8 mouse cellular contexts compared by ENCODE assay signal in genomic region chr5:111770266-111770665, GRCm38 (mm10). TPM values are rescaled to one million over a fixed set of nuclear protein-coding genes. Genes with fewer than 3 reads are reported as not detected.
DNase-seq lines count a peak whose midpoint lies in the region; ATAC-seq lines count a peak whose summit lies in the region.

No protein-coding gene starts in this region.

- peak overlapping the region; percentile 80 for H3K27ac ChIP-seq in embryonic facial prominence, embryonic 14.5 days (replicated peaks; ENCODE audit: low read depth, low read length)
- peak overlapping the region; percentile 37 to 56; a peak in 3 of 4 replicates for H3K27ac ChIP-seq in heart, embryonic 14.5 days (replicated peaks in 1 of 2; ENCODE audit: control insufficient read depth in 1 of 2, insufficient read depth in 1 of 2, low read depth in 2 of 2, low read length in 2 of 2)
- no peak overlapping the region for H3K27ac ChIP-seq in midbrain, embryonic 15.5 days

- H3K27me3 ChIP-seq in embryonic facial prominence, embryonic 14.5 days (replicated peaks; ENCODE audit: control insufficient read depth, insufficient read depth, low read length), result no peaks in the 10 kb centered on the region
- no peaks in the 10 kb centered on the region for H3K27me3 ChIP-seq in heart, embryonic 14.5 days (ENCODE audit: control insufficient read depth, insufficient read depth, low read length)
- no peaks in the 10 kb centered on the region for H3K27me3 ChIP-seq in midbrain, embryonic 15.5 days (replicated peaks)

- 0 out of 2 replicates have a peak overlapping the region, but pooled peaks have one; percentile 4 for H3K4me3 ChIP-seq in embryonic facial prominence, embryonic 14.5 days (ENCODE audit: low read depth, low read length)
- H3K4me3 ChIP-seq in heart, embryonic 14.5 days (ENCODE audit: control insufficient read depth in 1 of 2, insufficient read depth in 1 of 2, low read depth in 1 of 2, low read length in 2 of 2), result peak overlapping the region; percentile 6 to 11; a peak in 2 of 4 replicates
- H3K4me3 ChIP-seq in midbrain, embryonic 15.5 days, result no peak overlapping the region

- peak overlapping the region; percentile 28 for H3K4me2 ChIP-seq in embryonic facial prominence, embryonic 14.5 days (ENCODE audit: low read depth, low read length)
- peak overlapping the region; percentile 61 for H3K4me2 ChIP-seq in heart, embryonic 14.5 days (ENCODE audit: low read length)
- peak overlapping the region; percentile 6; the same call in 1 of the 2 replicates for H3K4me2 ChIP-seq in midbrain, embryonic 15.5 days

- peak; percentile 77 for DNase-seq in NIH3T3 (ENCODE audit: low read depth)
- DNase-seq in embryonic facial prominence, embryonic 14.5 days (ENCODE audit: low spot score), result peak; percentile 89
- DNase-seq in kidney, postnatal 25 days, result peak; percentile 13 to 53
- DNase-seq in T-cell, adult 2 months (ENCODE audit: low spot score), result no peak
- no peak for DNase-seq in right cerebral cortex, postnatal 25 days
- no peak for DNase-seq in left cerebral cortex, postnatal 14 days (ENCODE audit: low spot score in 2 of 2)

- peak overlapping the region; percentile 45; the same call in 1 of the 2 replicates for H3K9ac ChIP-seq in embryonic facial prominence, embryonic 14.5 days (ENCODE audit: low read depth, low read length)
- H3K9ac ChIP-seq in heart, embryonic 14.5 days (ENCODE audit: low read length), result peak overlapping the region; percentile 54
- peak overlapping the region; percentile 22; the same call in 1 of the 2 replicates for H3K9ac ChIP-seq in midbrain, embryonic 15.5 days

- no peaks in the 10 kb centered on the region for H3K36me3 ChIP-seq in embryonic facial prominence, embryonic 14.5 days (ENCODE audit: control insufficient read depth, insufficient read depth, low read length)
- H3K36me3 ChIP-seq in heart, embryonic 14.5 days (ENCODE audit: control insufficient read depth, insufficient read depth, low read length), result no peaks in the 10 kb centered on the region
- H3K36me3 ChIP-seq in midbrain, embryonic 15.5 days (replicated peaks), result no peaks in the 10 kb centered on the region

- intact Hi-C loops in left cerebral cortex, postnatal 14 days (cut with DNase I), result no loop called here

- 3% methylated on average over 14 of the region's 15 CpGs for WGBS in embryonic facial prominence, embryonic 14.5 days
- 7% methylated on average over 15 of the region's 15 CpGs for WGBS in heart, embryonic 14.5 days
- WGBS in midbrain, embryonic 15.5 days, result 10% methylated on average over 15 of the region's 15 CpGs

- peaks cover 31% of the 10 kb centered on the region for H3K4me1 ChIP-seq in embryonic facial prominence, embryonic 14.5 days (ENCODE audit: control insufficient read depth, insufficient read depth, low read length)
- H3K4me1 ChIP-seq in heart, embryonic 14.5 days (ENCODE audit: control insufficient read depth in 2 of 2, insufficient read depth in 2 of 2, low read length in 2 of 2), result peaks cover 26 to 27% of the 10 kb centered on the region in 2 experiments
- peaks cover 37% of the 10 kb centered on the region for H3K4me1 ChIP-seq in midbrain, embryonic 15.5 days

- ATAC-seq in embryonic facial prominence, embryonic 14.5 days (ENCODE audit: low read depth), result peak; percentile 91
- peak; percentile 70 for ATAC-seq in heart, embryonic 14.5 days (ENCODE audit: insufficient number of reproducible peaks, insufficient read depth, low FRiP score, low read depth)
- 0 out of 2 replicates have a peak, but pooled peaks have one; percentile 35 for ATAC-seq in midbrain, embryonic 15.5 days (replicated peaks)

- H3K9me3 ChIP-seq in embryonic facial prominence, embryonic 14.5 days (ENCODE audit: control insufficient read depth, low read length), result no peaks in the 10 kb centered on the region
- no peaks in the 10 kb centered on the region for H3K9me3 ChIP-seq in heart, embryonic 14.5 days (ENCODE audit: control insufficient read depth, low read length)
- no peaks in the 10 kb centered on the region for H3K9me3 ChIP-seq in midbrain, embryonic 15.5 days

RNA-seq across cellular contexts. Expression of gene Gm26897, which starts 36.5 kb away (rescaled TPM):
- not detected in 2 replicates for polyA plus RNA-seq in embryonic facial prominence, embryonic 14.5 days (2014; fragmentation: Nextera tagmentation; extraction: Ambion mirVana)
- polyA plus RNA-seq in heart, embryonic 14.5 days (2014; fragmentation: Nextera tagmentation; extraction: Ambion mirVana), result not detected in 2 replicates
- not detected in 2 replicates for polyA plus RNA-seq in midbrain, embryonic 15.5 days (2015; fragmentation: Nextera tagmentation; extraction: Ambion mirVana)
- not detected for total RNA-seq in left cerebral cortex, postnatal 14 days (2021)

Comparison
In these comparisons a context has a peak if more than half of its experiments do, and no peak if none do; other contexts are left out.
1. DNase-seq: peak in NIH3T3 (single experiment), embryonic facial prominence, embryonic 14.5 days (single experiment) and kidney, postnatal 25 days (2 of 2); none in T-cell, adult 2 months (single experiment), right cerebral cortex, postnatal 25 days (single experiment) and left cerebral cortex, postnatal 14 days (0 of 2).
2. ATAC-seq: peak in every context shown above with its lines; median percentile 91 in embryonic facial prominence, embryonic 14.5 days; 70 in heart, embryonic 14.5 days; 35 in midbrain, embryonic 15.5 days.
3. H3K4me2 ChIP-seq: peak in every context shown above with its lines; median percentile 61 in heart, embryonic 14.5 days; 28 in embryonic facial prominence, embryonic 14.5 days; 6 in midbrain, embryonic 15.5 days.
4. Peak in every context shown above with its lines, with median percentiles within 50 percentile points of each other: H3K9ac ChIP-seq.